Mouse (Mus musculus): ENCODE results near the gene Nlrp3. TPM values are rescaled to one million over a fixed set of nuclear protein-coding genes. Genes with fewer than 3 reads are reported as not detected.
A peak's percentile ranks its signal among the peaks of the same experiment; 100 is the strongest.

Nlrp3 gene
- 0.34 and 0.85 TPM in 2 replicates for polyA plus RNA-seq (2016; fragmentation: Nextera tagmentation; extraction: Ambion mirVana)

DNA sequence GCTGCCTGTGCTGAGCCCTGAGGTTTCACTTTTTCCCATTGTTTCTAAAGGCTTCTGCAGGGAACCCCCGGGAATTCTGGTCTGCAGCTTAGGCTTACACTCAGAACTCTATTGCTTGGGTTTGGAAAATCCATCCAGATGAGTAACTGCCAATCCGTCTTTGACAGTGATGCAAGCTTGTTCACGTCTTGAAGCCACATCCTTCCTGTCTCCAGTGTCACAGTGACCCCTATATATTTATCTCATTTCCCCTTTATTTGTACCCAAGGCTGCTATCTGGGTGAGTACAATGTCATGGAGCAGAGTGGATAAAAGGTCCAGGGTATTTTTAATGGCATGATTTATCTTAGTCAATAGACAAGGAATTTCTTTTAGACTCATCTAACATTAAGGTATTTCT, at the start of gene Nlrp3:
Gene Nlrp3 (plus strand): TSS at position 245 of the 400 bp plus-strand sequence.
- Histone ChIP-seq H3K27ac (no peak within 1 kb of the TSS), H3K4me2 (replicated peaks) (no peak within 1 kb of the TSS), H3K36me3 (no peaks in the 10 kb centered on the region), H3K27me3 (no peaks in the 10 kb centered on the region), H3K9ac (no peak within 1 kb of the TSS), H3K4me3 (no peak within 1 kb of the TSS), H3K4me1 (no peaks in the 10 kb centered on the region), H3K9me3 (replicated peaks) (no peaks in the 10 kb centered on the region)
- no peak for ATAC-seq (ENCODE audit: low FRiP score)
- 60% methylated on average over 3 of the region's 3 CpGs for WGBS

DNA sequence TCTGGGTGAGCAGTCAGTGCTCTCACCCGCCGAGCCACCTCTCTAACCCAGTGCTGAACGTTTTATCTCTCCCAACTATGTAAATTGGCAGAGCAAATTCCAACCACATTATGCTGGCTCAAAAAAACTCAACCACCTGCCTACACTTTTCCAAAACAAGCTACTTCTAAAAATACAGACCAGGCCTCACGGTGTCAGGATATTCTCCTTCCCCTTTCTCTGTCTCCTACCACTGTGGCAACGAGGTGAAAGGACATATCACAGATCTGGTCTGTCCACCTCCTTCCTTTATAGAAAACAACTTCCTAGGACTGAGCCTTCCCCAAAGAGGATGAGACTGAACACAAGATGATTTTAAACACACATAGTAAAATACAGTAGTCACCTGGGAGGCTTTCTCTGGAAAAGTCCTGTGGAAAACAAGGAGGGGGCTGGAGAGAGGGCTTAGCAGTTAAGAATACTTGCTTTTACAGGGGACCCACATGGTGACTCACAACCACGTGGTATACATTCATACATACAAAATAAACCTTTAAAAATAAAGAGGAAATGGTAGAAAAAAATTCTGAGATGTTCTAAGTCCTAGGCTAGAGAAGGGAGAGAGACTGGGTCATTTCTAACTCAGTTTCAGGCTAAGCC, 44.6 kb upstream of the Nlrp3 start:
- H3K9me3 ChIP-seq (replicated peaks): no peaks in the 10 kb centered on the region
- ATAC-seq (ENCODE audit: low FRiP score): no peak
- H3K27me3 ChIP-seq: no peaks in the 10 kb centered on the region
- H3K36me3 ChIP-seq: peaks cover 94% of the 10 kb centered on the region
- no peak overlapping the region for H3K4me2 ChIP-seq (replicated peaks)
- no peak overlapping the region for H3K27ac ChIP-seq
- H3K4me1 ChIP-seq: no peaks in the 10 kb centered on the region
- H3K4me3 ChIP-seq: no peak overlapping the region
- H3K9ac ChIP-seq: no peak overlapping the region
- 89% methylated on average over 6 of the region's 6 CpGs for WGBS

DNA sequence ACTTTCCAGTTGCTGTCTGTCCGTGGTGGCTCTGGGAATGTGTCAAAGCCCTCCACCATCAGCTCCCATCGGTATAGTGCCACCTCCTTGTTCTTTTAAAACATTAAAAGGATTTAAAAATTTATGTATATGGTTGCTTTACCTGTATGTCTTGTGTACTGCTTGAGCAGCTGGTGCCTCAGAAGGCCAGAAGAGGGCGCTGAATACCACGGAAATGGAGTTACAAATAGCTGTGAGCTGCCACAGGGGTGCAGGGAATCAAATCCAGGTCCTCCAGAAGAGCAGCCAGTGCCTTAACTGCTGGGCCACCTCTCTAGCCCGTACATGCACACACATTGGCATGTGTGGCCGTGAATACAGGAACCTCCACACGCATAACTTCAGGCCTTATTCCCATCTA, 43.6 kb upstream of the Nlrp3 start:
- 91% methylated on average over 7 of the region's 7 CpGs for WGBS
- Histone ChIP-seq H3K4me2 (replicated peaks) (no peak overlapping the region), H3K4me1 (no peaks in the 10 kb centered on the region), H3K9me3 (replicated peaks) (no peaks in the 10 kb centered on the region), H3K27ac (no peak overlapping the region), H3K4me3 (no peak overlapping the region), H3K36me3 (peaks cover 94% of the 10 kb centered on the region), H3K27me3 (no peaks in the 10 kb centered on the region), H3K9ac (no peak overlapping the region)
- no peak for ATAC-seq (ENCODE audit: low FRiP score)

DNA sequence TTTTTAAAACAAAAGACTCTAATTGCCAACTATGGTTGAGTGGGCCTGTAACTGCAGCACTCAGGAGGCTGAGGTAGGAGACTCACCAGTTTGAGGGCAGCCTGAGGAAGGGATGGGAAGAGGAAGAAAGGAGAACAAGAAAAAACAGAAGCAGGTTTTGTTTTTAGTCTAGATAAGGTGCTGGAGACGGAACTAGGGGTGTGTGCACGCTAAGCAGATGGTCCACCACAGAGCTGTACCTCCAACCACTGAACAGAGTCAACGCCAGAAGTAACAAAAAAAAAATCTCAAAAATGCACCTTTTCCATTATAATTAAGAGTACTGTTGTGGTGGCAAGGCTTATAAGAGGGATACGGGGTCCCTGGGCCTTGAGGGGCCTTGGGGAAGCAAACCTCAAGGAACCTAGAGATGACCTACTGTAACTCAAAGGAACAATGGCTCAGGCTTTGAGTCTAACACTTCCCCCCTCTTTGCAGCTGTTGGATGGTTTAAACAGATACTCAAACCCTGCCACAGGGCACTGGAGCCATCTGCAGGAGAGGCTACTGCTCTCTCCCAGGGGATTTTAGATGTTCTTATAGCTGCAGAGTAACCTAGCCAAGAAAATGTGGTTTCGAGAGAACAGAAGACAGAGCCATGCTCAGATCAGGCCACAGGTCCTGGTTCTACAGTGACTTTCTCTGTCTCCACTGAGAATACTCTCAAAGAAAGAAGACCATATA, 39.2 kb upstream of the Nlrp3 start:
- WGBS: 95% methylated on average over 5 of the region's 5 CpGs
- Histone ChIP-seq H3K27me3 (no peaks in the 10 kb centered on the region), H3K9me3 (replicated peaks) (no peaks in the 10 kb centered on the region), H3K9ac (no peak overlapping the region), H3K36me3 (peaks cover 65% of the 10 kb centered on the region), H3K4me1 (peaks cover 15% of the 10 kb centered on the region), H3K4me3 (no peak overlapping the region), H3K27ac (no peak overlapping the region), H3K4me2 (replicated peaks) (no peak overlapping the region)
- no peak for ATAC-seq (ENCODE audit: low FRiP score)

DNA sequence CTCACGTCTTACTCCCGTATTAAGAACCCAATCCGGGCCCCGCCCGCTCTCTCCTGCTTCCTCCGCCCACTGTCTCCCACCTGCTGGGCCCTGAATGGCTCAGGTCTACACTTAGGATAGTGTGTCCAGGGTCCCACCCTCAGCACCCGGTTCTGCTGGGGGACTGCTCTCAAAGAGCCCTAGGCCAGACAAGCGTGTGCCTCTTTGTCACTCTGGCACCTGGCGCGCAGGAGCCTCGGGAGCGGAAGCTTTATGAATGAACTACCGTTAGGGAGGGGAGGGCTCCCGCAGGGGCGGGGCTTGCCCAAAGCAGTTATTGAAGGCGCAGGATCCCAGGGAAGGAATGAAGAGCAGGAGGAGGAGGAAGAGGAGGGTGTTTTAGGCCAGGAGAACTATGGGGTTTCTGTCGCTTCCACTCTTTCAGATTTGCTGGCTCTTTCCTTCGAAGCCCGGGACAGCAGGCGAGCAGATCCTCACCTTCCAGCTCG, 36.0 kb upstream of the Nlrp3 start:
- Histone ChIP-seq H3K4me3 (peak overlapping the region; percentile 80), H3K27ac (peak overlapping the region; percentile 93), H3K36me3 (peaks cover 33% of the 10 kb centered on the region), H3K9ac (peak overlapping the region; percentile 91), H3K9me3 (replicated peaks) (no peaks in the 10 kb centered on the region), H3K4me1 (peaks cover 23% of the 10 kb centered on the region), H3K27me3 (no peaks in the 10 kb centered on the region), H3K4me2 (replicated peaks) (peak overlapping the region; percentile 92)
- WGBS: under 1% methylated on average over 21 of the region's 21 CpGs
- ATAC-seq (ENCODE audit: low FRiP score): peak; percentile 62

DNA sequence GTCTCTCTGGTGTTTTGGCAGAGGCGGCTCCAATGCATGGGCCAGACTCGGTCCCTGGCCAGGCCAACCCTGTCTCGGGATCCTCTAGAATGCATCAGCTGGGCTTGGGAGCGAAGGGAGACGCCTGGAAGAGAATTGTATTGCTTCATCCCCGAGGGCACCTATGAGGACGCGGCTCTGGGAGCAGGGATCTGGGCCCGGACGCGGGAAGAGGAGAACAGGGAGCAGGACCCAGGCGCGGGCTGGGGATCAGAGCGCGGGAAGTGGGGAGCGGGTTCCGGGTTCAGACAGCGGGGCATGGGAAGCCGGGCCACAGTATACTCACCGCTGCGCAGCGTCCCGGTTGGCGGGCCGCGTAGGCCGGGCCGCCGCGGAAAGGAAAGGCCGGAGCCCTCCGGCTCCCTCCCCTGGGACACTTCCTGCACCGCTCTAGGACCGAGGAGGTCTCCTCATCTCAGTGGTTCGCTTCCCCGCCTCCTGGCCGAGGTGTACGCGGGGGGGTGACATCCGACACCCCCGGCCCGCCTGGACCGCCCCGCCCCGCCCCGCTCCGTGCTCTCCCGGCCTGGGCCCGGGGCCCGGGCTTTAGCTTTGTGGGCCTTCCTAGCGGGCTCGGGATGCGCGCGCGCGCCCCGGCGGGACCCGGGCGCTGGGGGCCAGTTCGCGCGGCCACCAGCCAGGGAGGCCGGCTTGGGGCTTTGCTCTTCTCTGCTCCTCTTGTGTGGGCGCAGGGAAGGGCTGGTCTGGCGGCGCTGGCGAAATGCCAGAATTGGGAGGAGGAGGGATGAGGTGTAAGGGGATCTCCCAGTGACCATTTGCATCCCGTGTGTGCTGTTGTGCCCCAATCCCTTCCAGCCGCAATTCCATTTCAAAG, 35.3 kb upstream of the Nlrp3 start:
- Histone ChIP-seq H3K36me3 (peaks cover 32% of the 10 kb centered on the region), H3K27ac (peak overlapping the region; percentile 93), H3K4me1 (peaks cover 23% of the 10 kb centered on the region), H3K4me3 (peak overlapping the region; percentile 80), H3K4me2 (replicated peaks) (peak overlapping the region; percentile 92), H3K9me3 (replicated peaks) (no peaks in the 10 kb centered on the region), H3K9ac (peak overlapping the region; percentile 91), H3K27me3 (no peaks in the 10 kb centered on the region)
- ATAC-seq (ENCODE audit: low FRiP score): peak; percentile 91
- WGBS: under 1% methylated on average over 68 of the region's 71 CpGs

DNA sequence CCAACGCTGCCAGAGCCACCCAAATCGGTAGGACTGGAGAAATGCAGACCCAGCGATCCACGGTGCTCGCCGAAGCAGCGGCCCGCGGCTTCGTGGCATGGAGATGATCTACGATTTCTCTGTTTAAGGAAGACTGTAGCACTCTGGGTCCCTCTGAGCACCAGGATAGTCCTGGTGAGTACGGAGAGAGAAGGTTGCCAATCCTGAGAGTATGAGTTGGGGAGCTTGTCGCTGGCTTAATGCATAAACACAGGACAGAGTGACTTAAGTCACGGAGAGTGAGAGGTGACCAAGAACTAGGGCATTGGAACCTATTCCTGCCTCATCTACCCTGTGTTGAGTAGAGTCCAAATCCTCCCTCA, 34.7 kb upstream of the Nlrp3 start:
- peaks cover 23% of the 10 kb centered on the region for H3K4me1 ChIP-seq
- under 1% methylated on average over 14 of the region's 14 CpGs for WGBS
- peak overlapping the region; percentile 93 for H3K27ac ChIP-seq
- peak overlapping the region; percentile 91 for H3K9ac ChIP-seq
- no peaks in the 10 kb centered on the region for H3K9me3 ChIP-seq (replicated peaks)
- H3K4me3 ChIP-seq: peak overlapping the region; percentile 80
- H3K36me3 ChIP-seq: peaks cover 35% of the 10 kb centered on the region
- ATAC-seq (ENCODE audit: low FRiP score): peak; percentile 41
- H3K4me2 ChIP-seq (replicated peaks): peak overlapping the region; percentile 92
- H3K27me3 ChIP-seq: no peaks in the 10 kb centered on the region

DNA sequence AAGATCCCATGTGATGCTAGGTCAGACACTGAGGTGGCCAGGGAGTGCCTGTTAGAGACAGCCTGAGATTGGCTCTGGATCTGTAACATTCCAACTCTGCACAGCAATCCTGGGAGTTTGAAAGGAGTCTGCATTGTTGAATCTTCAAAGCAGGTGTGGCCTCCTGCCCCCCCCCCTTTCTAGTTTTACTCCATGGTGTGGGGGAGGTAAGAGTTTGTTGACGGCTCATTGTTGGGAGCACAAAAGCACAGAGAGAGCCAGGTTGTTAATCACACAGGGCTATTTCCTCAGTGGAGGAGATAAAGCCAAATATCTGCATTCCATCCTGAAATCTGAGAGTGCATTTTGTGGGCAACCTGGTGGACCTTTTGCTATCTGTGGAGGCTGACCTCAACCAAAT, 29.8 kb upstream of the Nlrp3 start:
- ATAC-seq (ENCODE audit: low FRiP score): no peak
- Histone ChIP-seq H3K36me3 (peaks cover 12% of the 10 kb centered on the region; the same call in 1 of the 2 replicates), H3K4me2 (replicated peaks) (no peak overlapping the region), H3K27me3 (no peaks in the 10 kb centered on the region), H3K27ac (no peak overlapping the region), H3K9ac (no peak overlapping the region), H3K4me3 (no peak overlapping the region), H3K9me3 (replicated peaks) (no peaks in the 10 kb centered on the region), H3K4me1 (peaks cover 12% of the 10 kb centered on the region)
- WGBS: 70% methylated on average over 1 of the region's 1 CpGs

DNA sequence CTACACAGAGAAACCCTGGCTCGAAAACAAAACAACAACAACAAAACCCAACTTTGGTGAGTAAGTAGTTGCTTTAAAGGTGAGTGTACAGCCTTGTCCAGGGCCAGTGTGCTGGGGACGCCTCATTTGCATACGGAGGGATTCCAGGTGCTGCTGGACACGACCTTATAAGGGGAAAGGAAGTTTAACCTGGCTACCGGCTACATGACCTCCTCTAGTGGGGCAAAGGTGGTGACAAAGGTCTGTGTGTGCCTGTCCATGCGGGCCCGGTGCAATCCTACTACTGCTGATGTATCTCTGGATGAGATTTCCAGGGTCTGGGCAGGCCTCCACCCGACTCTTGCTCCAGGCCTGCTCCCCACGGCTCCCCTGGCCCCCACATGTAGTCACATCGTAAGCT, 28.6 kb upstream of the Nlrp3 start:
- 90% methylated on average over 10 of the region's 10 CpGs for WGBS
- Histone ChIP-seq H3K4me1 (peaks cover 3% of the 10 kb centered on the region; the same call in 1 of the 2 replicates), H3K4me2 (replicated peaks) (no peak overlapping the region), H3K27me3 (no peaks in the 10 kb centered on the region), H3K27ac (no peak overlapping the region), H3K9me3 (replicated peaks) (no peaks in the 10 kb centered on the region), H3K4me3 (no peak overlapping the region), H3K9ac (no peak overlapping the region), H3K36me3 (peaks cover 12% of the 10 kb centered on the region; the same call in 1 of the 2 replicates)
- ATAC-seq (ENCODE audit: low FRiP score): no peak

DNA sequence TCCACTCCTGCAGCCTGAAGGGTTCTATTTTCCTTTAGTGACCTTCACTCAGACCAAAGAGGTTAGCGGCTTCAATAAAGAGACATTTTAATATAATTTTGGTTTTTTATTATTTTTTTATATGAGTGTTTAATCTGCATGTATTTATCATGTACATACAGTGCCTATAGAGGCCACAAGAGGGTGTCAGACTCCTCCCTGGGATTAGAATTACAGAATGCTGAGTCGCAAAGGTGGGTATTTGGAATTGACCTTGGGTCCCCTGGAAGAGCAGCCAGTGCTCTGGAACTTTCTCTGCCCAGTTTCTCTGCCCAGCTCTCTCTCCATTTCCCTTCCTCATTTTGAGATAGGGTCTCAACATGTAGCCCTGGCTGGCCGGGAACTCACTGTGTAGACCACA, 27.8 kb upstream of the Nlrp3 start:
- Histone ChIP-seq H3K4me2 (replicated peaks) (no peak overlapping the region), H3K27me3 (no peaks in the 10 kb centered on the region), H3K36me3 (peaks cover 12% of the 10 kb centered on the region; the same call in 1 of the 2 replicates), H3K4me1 (no peaks in the 10 kb centered on the region), H3K9ac (no peak overlapping the region), H3K9me3 (replicated peaks) (no peaks in the 10 kb centered on the region), H3K4me3 (no peak overlapping the region), H3K27ac (no peak overlapping the region)
- no peak for ATAC-seq (ENCODE audit: low FRiP score)
- 90% methylated on average over 3 of the region's 3 CpGs for WGBS

DNA sequence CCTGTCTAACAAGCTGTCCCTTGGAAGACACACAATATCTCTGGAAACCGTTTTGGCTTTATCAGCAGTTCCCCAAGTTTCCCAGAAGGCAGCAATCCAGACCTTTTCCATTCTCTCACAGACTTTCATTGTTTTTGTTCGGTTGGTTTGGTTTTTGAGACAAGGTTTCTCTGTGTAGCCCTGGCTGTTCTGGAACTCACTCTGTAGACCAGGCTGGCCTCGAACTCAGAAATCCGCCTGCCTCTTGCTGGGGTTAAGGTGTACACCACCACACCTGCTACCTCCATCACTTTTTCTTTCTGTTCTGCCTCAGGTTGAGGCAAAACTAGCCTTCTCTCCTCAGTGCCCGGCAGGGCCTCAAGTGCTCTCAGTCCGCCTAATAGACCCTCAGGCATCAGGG, 27.0 kb upstream of the Nlrp3 start:
- WGBS: 74% methylated on average over 6 of the region's 6 CpGs
- no peaks in the 10 kb centered on the region for H3K27me3 ChIP-seq
- H3K9ac ChIP-seq: no peak overlapping the region
- peaks cover 12% of the 10 kb centered on the region; the same call in 1 of the 2 replicates for H3K36me3 ChIP-seq
- H3K4me1 ChIP-seq: no peaks in the 10 kb centered on the region
- no peak for ATAC-seq (ENCODE audit: low FRiP score)
- H3K4me3 ChIP-seq: no peak overlapping the region
- no peak overlapping the region for H3K27ac ChIP-seq
- no peaks in the 10 kb centered on the region for H3K9me3 ChIP-seq (replicated peaks)
- H3K4me2 ChIP-seq (replicated peaks): no peak overlapping the region

DNA sequence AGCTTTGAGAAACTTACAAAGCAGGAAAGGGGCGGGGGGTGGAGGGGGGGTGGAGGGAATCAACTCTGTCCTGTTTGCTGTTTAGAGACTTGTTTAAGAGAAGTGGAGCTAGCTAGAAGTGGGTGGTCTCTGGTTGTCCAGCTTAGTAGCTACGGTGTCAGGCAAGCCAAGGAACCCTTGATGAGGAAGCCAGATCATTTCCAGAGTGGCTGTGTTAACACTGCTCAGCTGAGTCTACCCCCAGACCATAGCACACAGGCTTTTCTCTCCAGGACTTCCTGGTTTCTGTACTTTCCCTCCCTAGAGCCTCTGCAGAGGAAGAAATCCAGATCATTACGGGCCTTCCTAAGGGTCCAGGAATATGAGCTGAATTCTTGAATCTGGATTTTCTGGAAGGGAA, 26.6 kb upstream of the Nlrp3 start:
- Histone ChIP-seq H3K27ac (no peak overlapping the region), H3K4me2 (replicated peaks) (no peak overlapping the region), H3K4me1 (no peaks in the 10 kb centered on the region), H3K4me3 (no peak overlapping the region), H3K9me3 (replicated peaks) (no peaks in the 10 kb centered on the region), H3K27me3 (no peaks in the 10 kb centered on the region), H3K36me3 (peaks cover 12% of the 10 kb centered on the region; the same call in 1 of the 2 replicates), H3K9ac (no peak overlapping the region)
- WGBS: 80% methylated on average over 3 of the region's 3 CpGs
- no peak for ATAC-seq (ENCODE audit: low FRiP score)
